Mouse (Mus musculus) embryonic stem cell, embryonic (primary cell): ENCODE results near the gene Utp6.

Source experiments
- CTCF ChIA-PET, 4 experiments: fragments of 300-600 bp in 2 of 4; fragments of 350-600 bp in 2 of 4; sonication (Branson Sonifier 250); formaldehyde crosslinking; loops; one replicate each; lab custom pipeline; 2022; ENCODE audit warnings: inconsistent platforms in 2 of 4; lab: Charles Lee
- POLR2A ChIA-PET, 4 experiments: fragments of 300-600 bp in 2 of 4; fragments of 350-600 bp in 2 of 4; sonication (Branson Sonifier 250); formaldehyde crosslinking; loops; one replicate each; lab custom pipeline; 2022; ENCODE audit warnings: antibody characterized with exemption in 4 of 4, inconsistent platforms in 1 of 4; lab: Charles Lee

Utp6 gene

GRCm38 (mm10) chr11:79919685-79920504 is 42.3 kb downstream of the Utp6 start:
- POLR2A ChIA-PET = interaction anchor here (0.5 to 2.0 kb wide), 31 partner anchors 7 to 695 kb away, joined by 3 to 12 read pairs (median 4); partner anchors contain the start of gene Utp6 (in 1 of the 4)
- CTCF ChIA-PET = interaction anchor here (0.5 to 3.2 kb wide), 86 partner anchors 8 to 935 kb away, joined by 3 to 27 read pairs (median 4); partner anchors contain the start of genes Rab11fip4 (in 1 of the 4) and Utp6 (in 1 of the 4)

DNA sequence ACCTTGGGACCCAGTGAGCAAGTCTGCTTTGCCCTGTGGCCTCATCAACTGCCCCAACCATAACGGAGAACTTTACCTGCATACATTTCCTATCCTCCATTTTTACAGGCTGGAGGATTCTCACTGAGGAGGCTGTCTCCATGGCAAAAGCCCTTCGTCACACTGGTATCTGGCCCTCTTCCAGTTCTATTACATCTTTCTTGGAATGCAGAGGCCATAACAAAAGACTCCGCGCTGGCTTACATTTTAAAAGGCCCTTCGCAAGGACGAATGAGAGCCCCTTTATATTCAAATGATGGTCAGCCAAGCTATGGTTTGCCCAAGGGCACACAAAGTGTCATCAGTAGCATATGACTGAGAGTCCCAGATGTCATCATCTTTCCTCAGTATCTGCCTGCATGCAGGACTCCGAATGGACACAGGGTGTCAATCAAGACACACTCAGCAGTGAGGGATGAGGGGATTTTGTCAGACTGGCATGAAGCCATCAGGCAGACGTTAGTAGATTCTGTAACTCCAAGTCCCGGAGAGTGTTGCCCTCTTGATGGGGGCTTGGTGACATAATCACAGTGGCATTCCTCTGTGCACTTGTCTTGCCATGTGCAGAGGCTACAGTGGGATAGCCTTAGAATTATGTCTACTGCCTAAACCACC is 46.4 kb downstream of the Utp6 start:
- POLR2A ChIA-PET = interaction anchor here in 3 of 4 experiments (0.6 to 1.6 kb wide), 4 partner anchors 11 to 652 kb away, joined by 3 to 4 read pairs (median 3); no protein-coding TSS in a partner anchor

DNA sequence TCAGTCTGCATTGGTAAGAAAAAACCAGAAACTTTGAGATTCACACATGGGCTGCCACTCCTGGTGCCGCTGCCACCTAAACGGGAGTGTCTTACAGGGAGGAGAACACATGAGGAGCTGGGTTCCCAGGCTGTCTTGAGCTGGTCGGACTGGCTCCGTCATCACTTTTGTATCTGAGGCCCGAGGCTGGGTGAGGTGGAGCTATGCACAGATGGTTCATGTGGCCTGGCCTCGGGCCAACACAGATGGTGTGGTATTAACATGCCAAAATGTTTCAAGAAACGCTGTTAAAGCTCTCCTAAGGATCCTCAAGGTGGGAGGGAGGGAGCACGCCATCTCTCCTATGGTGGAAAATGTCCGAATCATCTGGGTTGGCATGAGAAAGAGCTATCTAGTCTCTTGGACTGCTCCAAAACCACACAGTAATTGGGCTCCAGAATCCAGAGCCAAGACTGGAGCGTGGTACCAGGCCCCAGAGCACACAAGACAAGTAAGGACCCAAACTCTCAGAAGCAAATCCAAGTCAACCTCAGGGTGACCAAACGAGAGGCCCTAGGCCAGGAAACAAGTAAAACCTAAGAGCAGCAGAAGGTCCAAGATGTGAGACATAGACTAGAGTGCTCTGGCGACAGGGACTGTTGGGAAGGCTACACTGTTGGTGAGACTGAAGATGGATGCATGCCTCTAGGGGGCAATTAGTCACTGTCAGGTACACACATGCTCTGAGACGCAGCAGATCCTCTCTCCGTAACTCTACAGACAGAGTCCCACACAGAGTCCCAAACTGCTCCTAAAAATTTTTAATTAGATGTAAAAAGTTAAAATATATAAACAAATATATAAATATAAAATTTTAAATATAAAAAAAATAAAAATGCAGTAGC is 53.3 kb downstream of the Utp6 start:
- ChIA-PET POLR2A (interaction anchor here in 2 of 4 experiments (0.6 to 1.1 kb wide), 3 partner anchors 11 to 197 kb away, joined by 3 to 8 read pairs (median 4); no protein-coding TSS in a partner anchor), CTCF (interaction anchor here in 2 of 4 experiments (1.0 to 1.4 kb wide), 2 partner anchors 11 kb away, joined by 3 to 5 read pairs; no protein-coding TSS in a partner anchor)

More for the DNA sequence above, 46.4 kb downstream of the Utp6 start:
- CTCF ChIA-PET = interaction anchor here in 1 of 4 experiments (1.0 kb wide), 1 partner anchor 213 kb away, joined by 3 read pairs; no protein-coding TSS in a partner anchor

GRCm38 (mm10) chr11:79906920-79907319 is 55.3 kb downstream of the Utp6 start:
- POLR2A ChIA-PET = interaction anchor here in 1 of 4 experiments (0.7 kb wide), 1 partner anchor 40 kb away, joined by 4 read pairs; no protein-coding TSS in a partner anchor
- CTCF ChIA-PET = interaction anchor here in 3 of 4 experiments (0.6 to 1.8 kb wide), 5 partner anchors 13 to 398 kb away, joined by 3 to 5 read pairs (median 5); no protein-coding TSS in a partner anchor

GRCm38 (mm10) chr11:79902881-79903481 is 59.2 kb downstream of the Utp6 start:
- ChIA-PET CTCF (no interaction called here), POLR2A (interaction anchor here in 1 of 4 experiments (0.6 kb wide), 1 partner anchor 18 kb away, joined by 4 read pairs; no protein-coding TSS in a partner anchor)

- CTCF ChIA-PET = no interaction called here
Measured at GRCm38 (mm10) chr11:79901146-79901545, 61.0 kb downstream of the Utp6 start.

DNA sequence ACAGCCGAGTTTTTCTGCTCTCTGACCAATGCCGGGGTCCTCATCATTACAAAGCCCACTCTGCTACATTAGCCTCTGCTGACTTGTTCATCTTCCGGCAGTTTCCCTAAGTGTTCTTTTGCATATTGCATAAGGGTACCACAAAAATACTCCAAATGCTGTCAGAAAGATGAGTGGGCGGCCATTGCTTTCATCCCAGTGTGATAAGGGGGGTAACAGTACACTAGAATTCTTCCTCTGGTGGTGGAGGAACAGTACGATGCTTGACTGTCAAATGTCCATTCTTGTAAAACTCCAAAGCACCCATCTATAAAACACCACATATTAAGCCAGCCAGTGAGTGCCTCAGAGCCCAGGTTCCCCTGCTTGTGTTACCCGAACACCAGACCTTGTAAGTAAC is 69.9 kb downstream of the Utp6 start:
- CTCF ChIA-PET = no interaction called here
- POLR2A ChIA-PET = interaction anchor here in 1 of 4 experiments (1.2 kb wide), 1 partner anchor 24 kb away, joined by 3 read pairs; no protein-coding TSS in a partner anchor

More at GRCm38 (mm10) chr11:79901146-79901545, 61.0 kb downstream of the Utp6 start:
- POLR2A ChIA-PET = interaction anchor here in 1 of 4 experiments (0.5 kb wide), 1 partner anchor 79 kb away, joined by 4 read pairs; no protein-coding TSS in a partner anchor

DNA sequence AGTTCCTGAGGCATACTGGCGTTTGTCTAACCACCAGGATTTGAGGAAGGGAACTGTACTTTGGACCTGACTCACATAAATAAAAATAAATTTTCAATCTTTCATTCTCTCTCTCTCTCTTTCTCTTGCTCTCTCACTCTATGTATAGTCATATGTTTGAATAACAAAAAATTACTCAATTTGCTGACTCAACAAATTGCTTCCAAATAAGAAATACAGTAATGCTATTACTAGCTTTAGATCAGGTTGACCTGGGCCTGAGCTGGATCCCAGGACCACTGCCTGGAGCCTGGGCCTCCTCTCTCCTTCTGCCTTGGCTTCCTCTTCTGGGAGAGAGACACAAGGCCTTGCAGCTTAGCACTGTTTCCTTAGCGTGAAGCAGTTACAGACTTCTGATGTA is 71.4 kb downstream of the Utp6 start:
- ChIA-PET POLR2A (interaction anchor here in 1 of 4 experiments (1.0 to 2.3 kb wide), 3 partner anchors 23 to 84 kb away, joined by 3 to 7 read pairs (median 3); no protein-coding TSS in a partner anchor), CTCF (interaction anchor here in 1 of 4 experiments (1.0 kb wide), 1 partner anchor 266 kb away, joined by 3 read pairs; no protein-coding TSS in a partner anchor)

DNA sequence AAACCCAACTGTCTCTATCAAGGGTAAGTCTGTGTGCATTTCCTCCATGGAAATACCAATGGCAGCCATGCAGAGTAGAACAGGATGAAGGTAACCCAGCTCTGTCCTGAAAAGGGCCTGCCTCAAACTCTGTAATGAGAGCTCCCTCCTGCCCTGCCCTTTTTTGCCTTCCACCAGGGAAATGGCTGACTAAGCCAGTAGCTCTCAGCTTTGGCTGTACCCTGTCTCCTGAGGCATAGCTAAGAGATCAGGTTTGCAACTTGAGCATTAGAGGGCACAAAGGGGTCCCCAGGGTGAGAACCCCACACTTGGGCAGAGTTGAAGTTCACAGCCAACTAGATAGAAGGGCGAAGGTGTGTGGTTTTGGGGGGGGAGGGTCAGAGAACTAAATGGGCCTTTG is 75.2 kb downstream of the Utp6 start:
- POLR2A ChIA-PET = interaction anchor here in 1 of 4 experiments (1.1 to 1.5 kb wide), 4 partner anchors 26 to 200 kb away, joined by 3 to 5 read pairs (median 3); no protein-coding TSS in a partner anchor
- CTCF ChIA-PET = interaction anchor here (0.6 to 1.3 kb wide), 6 partner anchors 9 to 1451 kb away, joined by 3 to 4 read pairs (median 3); no protein-coding TSS in a partner anchor

- ChIA-PET CTCF (interaction anchor here (0.5 to 1.2 kb wide), 6 partner anchors 10 to 1451 kb away, joined by 3 to 16 read pairs (median 3); no protein-coding TSS in a partner anchor), POLR2A (interaction anchor here in 2 of 4 experiments (0.8 to 1.5 kb wide), 5 partner anchors 20 to 210 kb away, joined by 3 to 5 read pairs (median 3); no protein-coding TSS in a partner anchor)
Measured at GRCm38 (mm10) chr11:79886395-79886794, 75.8 kb downstream of the Utp6 start.

DNA sequence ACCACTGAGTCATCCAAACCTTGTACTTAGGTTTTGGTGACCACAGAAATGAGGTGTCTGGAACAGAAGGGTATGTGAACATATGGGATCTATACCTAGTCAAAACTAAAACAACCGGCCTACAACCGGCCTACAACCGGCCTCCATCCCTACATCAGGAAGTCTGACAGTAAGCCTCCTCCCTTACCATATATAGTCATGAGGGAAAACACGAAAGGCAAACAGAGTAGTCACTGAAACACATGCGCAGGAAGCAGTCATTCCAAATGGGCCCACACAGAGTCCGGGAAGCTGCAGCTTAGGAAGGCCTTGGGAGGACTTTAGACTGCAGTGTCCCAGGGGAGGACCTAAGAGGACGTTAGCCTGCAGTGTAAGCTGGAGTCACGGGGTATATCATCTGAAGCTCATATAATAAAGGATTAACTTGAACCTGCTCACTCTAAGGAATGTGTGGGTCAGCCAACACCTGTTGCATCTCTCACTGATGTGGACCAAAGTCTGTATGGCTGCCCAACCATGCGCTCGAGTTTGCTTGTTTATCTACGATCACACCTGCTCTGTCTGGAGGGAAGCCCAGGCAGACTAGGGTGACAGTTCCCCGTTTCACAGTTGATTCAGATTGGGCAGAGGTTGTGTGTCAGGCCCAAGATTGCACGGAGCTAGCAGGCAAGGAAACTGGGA is 76.3 kb downstream of the Utp6 start:
- POLR2A ChIA-PET = interaction anchor here in 2 of 4 experiments (0.8 to 1.3 kb wide), 4 partner anchors 19 to 209 kb away, joined by 3 to 4 read pairs (median 3); no protein-coding TSS in a partner anchor
- CTCF ChIA-PET = interaction anchor here in 3 of 4 experiments (0.5 to 1.2 kb wide), 3 partner anchors 32 to 49 kb away, joined by 3 to 16 read pairs (median 3); no protein-coding TSS in a partner anchor

GRCm38 (mm10) chr11:79884784-79885183 is 77.4 kb downstream of the Utp6 start:
- ChIA-PET POLR2A (interaction anchor here in 2 of 4 experiments (0.6 to 1.6 kb wide), 2 partner anchors 13 to 19 kb away, joined by 4 read pairs; no protein-coding TSS in a partner anchor), CTCF (interaction anchor here in 2 of 4 experiments (0.5 to 1.1 kb wide), 2 partner anchors 35 to 1439 kb away, joined by 3 read pairs; no protein-coding TSS in a partner anchor)
